Mouse (Mus musculus) CH12.LX (cell line): ENCODE data around the gene Rnf26.

ENCODE experiments used
- CTCF ChIP-seq, 2 experiments: IDR thresholded peaks in 1 of 2; conservative IDR thresholded peaks in 1 of 2; 2 replicates each; pipeline ENCODE4 v1.5.1; 2011 to 2012; ENCODE audit warnings: low read depth in 2 of 2, low read length in 2 of 2, improper control_type of control experiment in 1 of 2, inconsistent platforms in 1 of 2, mild to moderate bottlenecking in 1 of 2, moderate library complexity in 1 of 2
- ELF1 ChIP-seq: IDR thresholded peaks from 2 replicates; pipeline ENCODE4 v1.6.1; 2014; ENCODE audit warnings: low read depth, mild to moderate bottlenecking, inconsistent platforms, low read length, improper control_type of control experiment
- HCFC1 ChIP-seq: IDR thresholded peaks from 2 replicates; pipeline ENCODE4 v1.6.1; 2012; ENCODE audit warnings: low read depth, mild to moderate bottlenecking, inconsistent platforms, low read length, improper control_type of control experiment
- IRF4 ChIP-seq: IDR thresholded peaks from 2 replicates; pipeline ENCODE4 v1.6.1; 2014; ENCODE audit warnings: low read depth, mild to moderate bottlenecking, inconsistent platforms, low read length, improper control_type of control experiment
- MAFK ChIP-seq: IDR thresholded peaks from 2 replicates; pipeline ENCODE4 v1.6.1; 2011; ENCODE audit warnings: low read length, improper control_type of control experiment; ENCODE audit not compliant: insufficient replicate concordance
- MAZ ChIP-seq: IDR thresholded peaks from 2 replicates; pipeline ENCODE4 v1.6.1; 2012; ENCODE audit warnings: low read depth, mild to moderate bottlenecking, inconsistent platforms, low read length, improper control_type of control experiment, moderate library complexity
- NELFE ChIP-seq: IDR thresholded peaks from 2 replicates; pipeline ENCODE4 v1.6.1; 2011; ENCODE audit warnings: low read depth, low read length, improper control_type of control experiment
- TCF12 ChIP-seq: IDR thresholded peaks from 2 replicates; pipeline ENCODE4 v1.6.1; 2014; ENCODE audit warnings: low read depth, mild to moderate bottlenecking, inconsistent platforms, low read length, improper control_type of control experiment

- TF ChIP-seq CTCF (conservative IDR thresholded peaks at IDR 0.05 in 1 of 2, IDR thresholded peaks at IDR 0.05 in 1 of 2; ENCODE audit: low read depth in 2 of 2, low read length in 2 of 2): no peak
- TF ChIP-seq HCFC1: no peak
- no peak for TF ChIP-seq MAFK
- TF ChIP-seq ELF1: no peak
- no peak for TF ChIP-seq NELFE
- TF ChIP-seq MAZ: no peak
- TF ChIP-seq IRF4: no peak
- no peak for TF ChIP-seq TCF12
Measured at GRCm38 (mm10) chr9:44081581-44081980, 31.7 kb downstream of the Rnf26 start.
